Mouse (Mus musculus): ENCODE results near the gene Zfp871. TPM values are rescaled to one million over a fixed set of nuclear protein-coding genes. Genes with fewer than 3 reads are reported as not detected.
A peak's percentile ranks its signal among the peaks of the same experiment; 100 is the strongest.

Gene Zfp871
- total and polyA plus RNA-seq, 3 experiments: 9.3 to 13.4 (median 9.8) TPM

GRCm38 (mm10) chr17:32814136-32814535 is 26.0 kb upstream of the Zfp871 start:
- no peaks in the 10 kb centered on the region for H3K27me3 ChIP-seq (replicated peaks)
- dilution Hi-C loops (cut with MboI; ENCODE audit: extremely low pct_ligation_motif_present, extremely low pct_unique_long_range_greater_than_20kb, low sequenced_read_pairs): no loop called here

GRCm38 (mm10) chr17:32810648-32811047 is 22.6 kb upstream of the Zfp871 start:
- Histone ChIP-seq H3K9ac (ENCODE audit: insufficient read depth, low read depth) (no peak overlapping the region), H3K27me3 (replicated peaks) (no peaks in the 10 kb centered on the region), H3K4me3 (replicated peaks in 1 of 3; ENCODE audit: low read depth in 2 of 3, low read length in 2 of 3, poor library complexity in 1 of 3) (peak overlapping the region in 2 of 3 experiments; percentile 37 to 61), H3K36me3 (replicated peaks in 1 of 2; ENCODE audit: control insufficient read depth in 1 of 2, insufficient read depth in 1 of 2, low read length in 1 of 2) (peaks cover 0 to 16% of the 10 kb centered on the region in 2 experiments), H3K9me3 (replicated peaks; ENCODE audit: low read length) (no peaks in the 10 kb centered on the region), H3K4me2 (ENCODE audit: insufficient read depth, low read depth, poor library complexity, severe bottlenecking) (peak overlapping the region; percentile 4), H3K27ac (ENCODE audit: insufficient read depth, low read depth) (peak overlapping the region; percentile 46; the same call in 1 of the 2 replicates), H3K4me1 (ENCODE audit: control insufficient read depth in 1 of 2, insufficient read depth in 2 of 2) (peaks cover 12 to 43% of the 10 kb centered on the region in 2 experiments), H3K79me2 (replicated peaks; ENCODE audit: control insufficient read depth, extremely low read depth, insufficient read depth, poor library complexity, severe bottlenecking) (no peaks in the 10 kb centered on the region)
- DNase-seq (ENCODE audit: extremely low read depth): peak; percentile 70
- dilution Hi-C loops (cut with MboI; ENCODE audit: extremely low pct_ligation_motif_present, extremely low pct_unique_long_range_greater_than_20kb, low sequenced_read_pairs) (no loop called here), in situ Hi-C loops (cut with MboI; ENCODE audit: low pct_ligation_motif_present, low pct_unique_long_range_greater_than_20kb, low sequenced_read_pairs) (no loop called here)
- TF ChIP-seq MAX (IDR thresholded peaks at IDR 0.05; ENCODE audit: low read length) (no peak), NRF1 (IDR thresholded peaks at IDR 0.05; ENCODE audit: low read depth, low read length) (no peak), NELFE (IDR thresholded peaks at IDR 0.05; ENCODE audit: low read depth, low read length) (no peak), KAT2A (IDR thresholded peaks at IDR 0.05; ENCODE audit: insufficient replicate concordance, low read length) (no peak), RCOR1 (conservative IDR thresholded peaks at IDR 0.05; ENCODE audit: low read depth, low read length) (no peak), UBTF (IDR thresholded peaks at IDR 0.05; ENCODE audit: low read depth, low read length) (no peak), MAFK (IDR thresholded peaks at IDR 0.05; ENCODE audit: insufficient replicate concordance, low read length) (0 out of 2 replicates have a peak, but pooled peaks have one; percentile 11), ZMIZ1 (IDR thresholded peaks at IDR 0.05; ENCODE audit: low read depth, low read length) (no peak), POLR2A (IDR thresholded peaks at IDR 0.05; ENCODE audit: low read depth, low read length) (no peak), MAZ (IDR thresholded peaks at IDR 0.05; ENCODE audit: low read depth, low read length) (no peak), ZKSCAN1 (IDR thresholded peaks at IDR 0.05; ENCODE audit: borderline replicate concordance, low read depth, low read length) (no peak), SMC3 (IDR thresholded peaks at IDR 0.05; ENCODE audit: low read depth, low read length) (no peak), MXI1 (IDR thresholded peaks at IDR 0.05; ENCODE audit: low read depth, low read length) (no peak), HCFC1 (IDR thresholded peaks at IDR 0.05; ENCODE audit: low read depth, low read length) (no peak), POLR2AphosphoS2 (IDR thresholded peaks at IDR 0.05; ENCODE audit: low read depth, low read length) (no peak), E2F4 (IDR thresholded peaks at IDR 0.05; ENCODE audit: insufficient replicate concordance, low read depth, low read length) (no peak), GABPA (IDR thresholded peaks at IDR 0.05; ENCODE audit: insufficient replicate concordance, low read depth, low read length) (no peak), RAD21 (IDR thresholded peaks at IDR 0.05; ENCODE audit: low read depth, low read length) (no peak), ELF1 (IDR thresholded peaks at IDR 0.05; ENCODE audit: low read depth, low read length) (no peak; the same call in 1 of the 2 replicates), CTCF (conservative IDR thresholded peaks at IDR 0.05 in 1 of 2, IDR thresholded peaks at IDR 0.05 in 1 of 2; ENCODE audit: low read depth in 2 of 2, low read length in 2 of 2) (no peak), SIN3A (IDR thresholded peaks at IDR 0.05; ENCODE audit: low read length) (no peak), USF2 (conservative IDR thresholded peaks at IDR 0.05; ENCODE audit: low read depth, low read length) (no peak), BHLHE40 (IDR thresholded peaks at IDR 0.05; ENCODE audit: low read depth, low read length) (peak; percentile 68), MEF2A (IDR thresholded peaks at IDR 0.05; ENCODE audit: borderline replicate concordance, low read depth, low read length) (peak; percentile 93), ZNF384 (IDR thresholded peaks at IDR 0.05; ENCODE audit: low read depth, low read length) (no peak), USF1 (IDR thresholded peaks at IDR 0.05; ENCODE audit: low read depth, low read length) (no peak), TCF12 (IDR thresholded peaks at IDR 0.05; ENCODE audit: low read depth, low read length) (0 out of 2 replicates have a peak, but pooled peaks have one; percentile 20)

More at GRCm38 (mm10) chr17:32814136-32814535, 26.0 kb upstream of the Zfp871 start:
- DNase-seq (ENCODE audit: extremely low read depth): no peak
- TF ChIP-seq MEF2A (IDR thresholded peaks at IDR 0.05; ENCODE audit: borderline replicate concordance, low read depth, low read length): no peak
- TF ChIP-seq PAX5 (IDR thresholded peaks at IDR 0.05; ENCODE audit: low read length): no peak
- TF ChIP-seq MAZ (IDR thresholded peaks at IDR 0.05; ENCODE audit: low read depth, low read length): no peak
- TF ChIP-seq TCF12 (IDR thresholded peaks at IDR 0.05; ENCODE audit: low read depth, low read length): no peak
- TF ChIP-seq MYC (IDR thresholded peaks at IDR 0.05; ENCODE audit: low read depth, low read length): no peak
- TF ChIP-seq SIN3A (IDR thresholded peaks at IDR 0.05; ENCODE audit: low read length): no peak
- no peak for TF ChIP-seq ZKSCAN1 (IDR thresholded peaks at IDR 0.05; ENCODE audit: borderline replicate concordance, low read depth, low read length)
- TF ChIP-seq EP300 (IDR thresholded peaks at IDR 0.05; ENCODE audit: low read length): no peak
- no peak for TF ChIP-seq POLR2AphosphoS2 (IDR thresholded peaks at IDR 0.05; ENCODE audit: low read depth, low read length)
- TF ChIP-seq E2F4 (IDR thresholded peaks at IDR 0.05; ENCODE audit: insufficient replicate concordance, low read depth, low read length): no peak
- TF ChIP-seq ETS1 (conservative IDR thresholded peaks at IDR 0.05; ENCODE audit: low read depth, low read length): no peak
- TF ChIP-seq MAFK (IDR thresholded peaks at IDR 0.05; ENCODE audit: insufficient replicate concordance, low read length): no peak
- TF ChIP-seq ZNF384 (IDR thresholded peaks at IDR 0.05; ENCODE audit: low read depth, low read length): no peak
- TF ChIP-seq ZC3H11A (IDR thresholded peaks at IDR 0.05; ENCODE audit: low read depth, low read length): no peak
- no peak for TF ChIP-seq POLR2A (IDR thresholded peaks at IDR 0.05; ENCODE audit: low read depth, low read length)
- no peak for TF ChIP-seq MAX (IDR thresholded peaks at IDR 0.05; ENCODE audit: low read length)
- TF ChIP-seq IRF4 (IDR thresholded peaks at IDR 0.05; ENCODE audit: low read depth, low read length): no peak
- TF ChIP-seq UBTF (IDR thresholded peaks at IDR 0.05; ENCODE audit: low read depth, low read length): no peak
- Histone ChIP-seq H3K4me3 (replicated peaks in 1 of 3; ENCODE audit: low read depth in 2 of 3, low read length in 2 of 3, poor library complexity in 1 of 3) (no peak overlapping the region), H3K9me3 (replicated peaks; ENCODE audit: low read length) (no peaks in the 10 kb centered on the region), H3K27ac (ENCODE audit: insufficient read depth, low read depth) (no peak overlapping the region), H3K4me1 (ENCODE audit: control insufficient read depth in 1 of 2, insufficient read depth in 2 of 2) (peaks cover 8 to 23% of the 10 kb centered on the region in 2 experiments), H3K9ac (ENCODE audit: insufficient read depth, low read depth) (no peak overlapping the region), H3K36me3 (replicated peaks in 1 of 2; ENCODE audit: control insufficient read depth in 1 of 2, insufficient read depth in 1 of 2, low read length in 1 of 2) (peaks cover 7 to 39% of the 10 kb centered on the region in 2 experiments), H3K4me2 (ENCODE audit: insufficient read depth, low read depth, poor library complexity, severe bottlenecking) (no peak overlapping the region), H3K79me2 (replicated peaks; ENCODE audit: control insufficient read depth, extremely low read depth, insufficient read depth, poor library complexity, severe bottlenecking) (no peaks in the 10 kb centered on the region)
- in situ Hi-C loops (cut with MboI; ENCODE audit: low pct_ligation_motif_present, low pct_unique_long_range_greater_than_20kb, low sequenced_read_pairs): no loop called here

Measured in CH12.LX (cell line).